Mouse (Mus musculus) olfactory bulb, adult 2 months (tissue): ENCODE data around the gene 1110065P20Rik.

Experiments
- CTCF ChIP-seq: fragments of 200-500 bp; IDR thresholded peaks from 2 replicates; pipeline ENCODE4 v1.5.1; 2012; ENCODE audit warnings: low read depth, mild to moderate bottlenecking, low read length, moderate library complexity; ENCODE audit not compliant: insufficient read depth
- POLR2A ChIP-seq: fragments of 200-500 bp; IDR thresholded peaks from 2 replicates; pipeline ENCODE4 v1.6.1; 2012; ENCODE audit warnings: mild to moderate bottlenecking, low read depth, low read length, moderate library complexity; ENCODE audit not compliant: insufficient read depth

- no peak for TF ChIP-seq POLR2A
- TF ChIP-seq CTCF: no peak
These were observed 21.3 kb downstream of the 1110065P20Rik start for GRCm38 (mm10) chr4:124829671-124830070.
